Mouse (Mus musculus) midbrain, embryonic 16.5 days (tissue): ENCODE results near the gene Prkaca. TPM values are rescaled to one million over a fixed set of nuclear protein-coding genes. Genes with fewer than 3 reads are reported as not detected.
"Not testable (repeated sequence)": the region's sequence is repeated elsewhere in the genome, so short reads cannot be mapped to it uniquely, and the experiment has no call there.

Experiments
- ATAC-seq: fragments of 200-750 bp; cut with Nextera tagmentation; 2 replicates; pipeline ENCODE4 v1.8.0; 2017; ENCODE audit warnings: moderate TSS enrichment
- H3K27ac ChIP-seq: fragments of 300-500 bp; sonication (generic); 2 replicates; pipeline ENCODE4 v1.5.1; 2014; ENCODE audit warnings: mild to moderate bottlenecking, low read length, mixed read lengths
- H3K27me3 ChIP-seq: fragments of 300-500 bp; sonication (generic); 2 replicates; pipeline ENCODE4 v1.6.1; 2014; ENCODE audit warnings: low read depth, low read length, mixed read lengths; ENCODE audit not compliant: control insufficient read depth, insufficient read depth
- H3K36me3 ChIP-seq: fragments of 300-500 bp; sonication (generic); 2 replicates; pipeline ENCODE4 v1.6.1; 2014; ENCODE audit warnings: mild to moderate bottlenecking, low read length, moderate library complexity, mixed read lengths; ENCODE audit not compliant: control insufficient read depth, insufficient read depth
- H3K4me1 ChIP-seq: fragments of 300-500 bp; sonication (generic); 2 replicates; pipeline ENCODE4 v1.6.1; 2014; ENCODE audit warnings: mild to moderate bottlenecking, low read length, mixed read lengths; ENCODE audit not compliant: control insufficient read depth, insufficient read depth
- H3K4me2 ChIP-seq: fragments of 300-500 bp; sonication (generic); 2 replicates; pipeline ENCODE4 v1.6.1; 2014; ENCODE audit warnings: mild to moderate bottlenecking, low read length, mixed read lengths
- H3K4me3 ChIP-seq: fragments of 300-500 bp; sonication (generic); 2 replicates; pipeline ENCODE4 v1.5.1; 2014; ENCODE audit warnings: low read depth, mild to moderate bottlenecking, low read length, moderate library complexity, mixed read lengths
- H3K9ac ChIP-seq: fragments of 300-500 bp; sonication (generic); 2 replicates; pipeline ENCODE4 v1.6.1; 2014; ENCODE audit warnings: low read depth, low read length, mixed read lengths
- H3K9me3 ChIP-seq: fragments of 300-500 bp; sonication (generic); replicated peaks from 2 replicates; pipeline ENCODE4 v1.6.1; 2014; ENCODE audit warnings: mild to moderate bottlenecking, low read length, mixed read lengths; ENCODE audit not compliant: control insufficient read depth, poor library complexity, severe bottlenecking
- WGBS: fragments of 180-500 bp; shearing (Covaris S2); extraction: QIAGEN DNeasy Blood & Tissue Kit; methylation state at CpG from one replicate; pipeline ENCODE4 v1.1.7; 2014; 5-methylcytosine and 5-hydroxymethylcytosine counted together
- polyA plus RNA-seq: library from polyadenylated mRNA; unstranded; fragments of >200 nt; fragmentation: Nextera tagmentation; extraction: Ambion mirVana; gene quantifications from 2 replicates; pipeline ENCODE4 v1.2.1, GENCODE M21; 2015

Gene Prkaca
- polyA plus RNA-seq, 1 experiment from 2014 or later: 231 TPM

GRCm38 (mm10) chr8:84004533-84005201 lies 31.9 kb downstream of the Prkaca start:
- H3K4me1 ChIP-seq: peaks cover 5% of the 10 kb centered on the region; the same call in 1 of the 2 replicates
- H3K4me2 ChIP-seq: peak overlapping the region; percentile 97
- ATAC-seq: peak; percentile 81
- peak overlapping the region; percentile 64 for H3K4me3 ChIP-seq
- H3K36me3 ChIP-seq: 0 out of 2 replicates have a peak, but pooled peaks cover 3% of the 10 kb centered on the region
- peak overlapping the region; percentile 60 for H3K27ac ChIP-seq
- peak overlapping the region; percentile 87 for H3K9ac ChIP-seq
- H3K9me3 ChIP-seq: no peaks in the 10 kb centered on the region
- H3K27me3 ChIP-seq: peaks cover 12% of the 10 kb centered on the region; the same call in 1 of the 2 replicates
- 1% methylated on average over 30 of the region's 30 CpGs for WGBS

DNA sequence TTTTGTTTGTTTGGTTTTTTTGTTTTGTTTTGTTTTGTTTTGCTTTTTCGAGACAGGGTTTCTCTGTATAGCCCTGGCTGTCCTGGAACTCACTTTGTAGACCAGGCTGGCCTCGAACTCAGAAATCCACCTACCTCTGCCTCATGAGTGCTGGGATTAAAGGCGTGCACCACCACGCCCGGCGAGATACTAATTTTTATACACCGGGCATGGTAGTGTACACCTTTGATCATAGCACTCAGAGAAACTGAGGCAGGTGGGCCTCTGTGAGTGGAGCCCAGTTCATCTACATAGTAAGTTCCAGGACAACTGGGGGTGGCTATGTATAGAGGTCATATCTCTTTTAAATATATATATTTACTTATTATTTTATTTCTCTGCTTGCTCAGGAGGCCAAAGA lies 32.7 kb downstream of the Prkaca start:
- peaks cover 15% of the 10 kb centered on the region for H3K27me3 ChIP-seq
- not testable (repeated sequence) for H3K4me3 ChIP-seq, H3K27ac ChIP-seq, ATAC-seq, H3K4me2 ChIP-seq, H3K9ac ChIP-seq, H3K9me3 ChIP-seq, H3K36me3 ChIP-seq, H3K4me1 ChIP-seq
- WGBS: 95% methylated on average over 7 of the region's 7 CpGs

DNA sequence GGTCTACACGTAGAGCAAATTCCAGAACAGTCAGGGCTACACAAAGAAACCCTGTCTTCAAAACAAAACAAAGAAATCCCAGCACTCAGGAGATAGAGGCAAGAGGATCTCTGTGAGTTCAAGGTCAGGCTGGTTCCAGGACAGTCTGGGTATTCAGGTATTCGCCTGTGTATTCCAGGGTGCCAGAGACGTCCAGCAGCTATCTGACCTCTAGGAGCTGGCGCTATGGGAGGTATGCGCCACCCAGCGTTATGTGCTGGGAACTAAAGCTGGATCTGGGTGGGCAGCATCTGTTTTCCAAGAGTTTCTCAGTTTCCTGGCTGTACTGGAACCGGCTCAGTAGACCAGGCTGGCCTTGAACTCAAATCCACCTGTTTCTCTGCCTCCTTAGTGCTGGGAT lies 35.6 kb downstream of the Prkaca start:
- no peak overlapping the region for H3K9ac ChIP-seq
- no peaks in the 10 kb centered on the region for H3K9me3 ChIP-seq
- peaks cover 21% of the 10 kb centered on the region for H3K27me3 ChIP-seq
- H3K4me1 ChIP-seq: peaks cover 24% of the 10 kb centered on the region
- no peak overlapping the region for H3K27ac ChIP-seq
- 27% methylated on average over 7 of the region's 7 CpGs for WGBS
- no peak overlapping the region for H3K4me2 ChIP-seq
- no peak overlapping the region for H3K4me3 ChIP-seq
- no peak for ATAC-seq
- H3K36me3 ChIP-seq: no peaks in the 10 kb centered on the region

GRCm38 (mm10) chr8:84009876-84010275 lies 37.1 kb downstream of the Prkaca start:
- WGBS: 1% methylated on average over 11 of the region's 11 CpGs
- H3K4me3 ChIP-seq: no peak overlapping the region
- H3K4me2 ChIP-seq: peak overlapping the region; percentile 35; the same call in 1 of the 2 replicates
- peaks cover 22% of the 10 kb centered on the region for H3K27me3 ChIP-seq
- H3K9me3 ChIP-seq: no peaks in the 10 kb centered on the region
- H3K27ac ChIP-seq: no peak overlapping the region
- no peak for ATAC-seq
- no peak overlapping the region for H3K9ac ChIP-seq
- H3K4me1 ChIP-seq: peaks cover 24% of the 10 kb centered on the region
- H3K36me3 ChIP-seq: no peaks in the 10 kb centered on the region

DNA sequence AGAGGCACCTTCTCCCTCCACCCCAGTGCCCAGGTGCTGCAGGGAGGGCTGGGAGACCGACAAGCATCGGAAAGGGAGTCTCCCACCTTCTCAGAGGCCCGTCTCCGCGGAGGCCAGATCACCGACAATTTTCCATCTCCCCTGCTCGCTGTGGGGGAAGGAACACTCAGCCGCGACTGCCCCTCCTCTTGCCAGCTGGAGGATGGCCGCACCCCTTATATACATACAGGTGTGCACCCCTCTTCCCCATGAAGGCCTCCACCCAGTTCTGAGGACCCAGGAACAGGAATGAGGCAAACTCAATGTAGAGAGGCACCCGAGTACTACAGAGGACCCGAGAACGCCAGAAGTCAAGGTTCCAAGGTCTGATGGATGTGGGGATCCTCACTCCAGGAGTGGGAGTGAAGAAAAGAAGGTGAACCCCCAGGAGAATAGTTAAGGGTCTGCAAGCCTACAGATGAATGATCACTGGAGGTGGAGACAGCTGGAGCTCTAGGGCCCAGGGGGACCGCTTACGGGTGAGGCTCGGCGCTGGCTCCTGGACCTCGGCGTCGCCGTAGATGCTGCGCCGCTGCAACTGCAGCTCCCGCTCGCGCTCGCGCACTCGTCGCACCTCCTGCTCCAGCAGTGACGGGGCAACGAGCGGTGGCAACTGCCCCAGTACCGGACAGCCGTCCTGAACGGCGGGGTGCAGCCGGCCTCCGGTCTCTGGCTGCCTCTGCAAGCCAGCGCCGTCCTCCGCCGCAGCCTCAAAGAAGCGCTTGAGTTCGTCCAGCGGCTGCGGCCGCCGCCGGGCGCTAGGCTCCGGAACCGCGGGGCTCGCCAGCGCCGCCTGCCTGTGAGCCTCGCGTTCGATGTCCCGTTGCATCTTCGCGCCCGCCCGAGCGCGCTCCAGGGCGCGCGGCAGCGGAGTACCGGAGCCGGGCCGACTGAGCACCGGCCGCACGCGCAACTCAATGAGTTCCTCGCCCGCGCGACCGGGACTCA lies 38.1 kb downstream of the Prkaca start:
- peaks cover 22% of the 10 kb centered on the region for H3K4me1 ChIP-seq
- peak; percentile 41 for ATAC-seq
- no peak overlapping the region for H3K27ac ChIP-seq
- peaks cover 22% of the 10 kb centered on the region for H3K27me3 ChIP-seq
- 2% methylated on average over 81 of the region's 83 CpGs for WGBS
- H3K36me3 ChIP-seq: no peaks in the 10 kb centered on the region
- H3K4me3 ChIP-seq: peak overlapping the region; percentile 58
- H3K4me2 ChIP-seq: peak overlapping the region; percentile 94
- peak overlapping the region; percentile 66 for H3K9ac ChIP-seq
- H3K9me3 ChIP-seq: no peaks in the 10 kb centered on the region

GRCm38 (mm10) chr8:84011705-84012498 lies 39.1 kb downstream of the Prkaca start, which contains the start of gene 2210011C24Rik:
Gene 2210011C24Rik (minus strand): TSS chr8:84012171.
- Histone ChIP-seq H3K27ac (no peak within 1 kb of the TSS), H3K27me3 (peaks cover 22% of the 10 kb centered on the region), H3K9ac (peak within 1 kb of the TSS; percentile 66), H3K4me2 (peak within 1 kb of the TSS; percentile 94), H3K36me3 (no peaks in the 10 kb centered on the region), H3K9me3 (no peaks in the 10 kb centered on the region), H3K4me1 (peaks cover 22% of the 10 kb centered on the region), H3K4me3 (peak within 1 kb of the TSS; percentile 58)
- ATAC-seq: 0 out of 2 replicates have a peak, but pooled peaks have one; percentile 20
- WGBS: under 1% methylated on average over 45 of the region's 45 CpGs

- H3K9ac ChIP-seq: peak overlapping the region; percentile 40; the same call in 1 of the 2 replicates
- 2% methylated on average over 35 of the region's 35 CpGs for WGBS
- peak overlapping the region; percentile 58 for H3K4me3 ChIP-seq
- no peak overlapping the region for H3K27ac ChIP-seq
- H3K9me3 ChIP-seq: no peaks in the 10 kb centered on the region
- no peak for ATAC-seq
- peaks cover 22% of the 10 kb centered on the region for H3K27me3 ChIP-seq
- H3K36me3 ChIP-seq: no peaks in the 10 kb centered on the region
- peak overlapping the region; percentile 94 for H3K4me2 ChIP-seq
- H3K4me1 ChIP-seq: peaks cover 22% of the 10 kb centered on the region
These were observed 39.8 kb downstream of the Prkaca start for GRCm38 (mm10) chr8:84012499-84013165.

GRCm38 (mm10) chr8:84015833-84016232 lies 43.0 kb downstream of the Prkaca start:
- WGBS: 94% methylated on average over 5 of the region's 5 CpGs
- no peaks in the 10 kb centered on the region for H3K9me3 ChIP-seq
- no peak for ATAC-seq
- no peak overlapping the region for H3K4me2 ChIP-seq
- H3K4me3 ChIP-seq: no peak overlapping the region
- H3K4me1 ChIP-seq: peaks cover 16% of the 10 kb centered on the region
- H3K36me3 ChIP-seq: no peaks in the 10 kb centered on the region
- no peak overlapping the region for H3K9ac ChIP-seq
- H3K27ac ChIP-seq: no peak overlapping the region
- peaks cover 21% of the 10 kb centered on the region for H3K27me3 ChIP-seq
